ENCODE assay signal across 19 mouse cellular contexts in genomic region chr9:34901216-34901615, GRCm38 (mm10).
"Had no signal": no experiment of that assay in that cellular context is flagged by ENCODE, and none has a peak within 500 bp of the region (broad histone marks: within the 10 kb centered on the region; RNA-seq: fewer than 3 reads in every experiment).

No protein-coding gene starts in this region.

- ATAC-seq: midbrain, embryonic 16.5 days had no signal

- H3K27me3 ChIP-seq: neural tube, embryonic 13.5 days; neural tube, embryonic 15.5 days had no signal

- DNase-seq: lung, adult 18-20 months; lung, embryonic 14.5 days; lung, postnatal 10 days; lung, postnatal 4 days; midbrain, embryonic 14.5 days; retina, postnatal 1 day; right cerebral cortex, adult 18-20 months; right cerebral cortex, postnatal 25 days; right cerebral cortex, postnatal 4 days; spleen, adult 18-20 months; thymus, adult 18-20 months; thymus, postnatal 14 days; thymus, postnatal 36 days had no signal

- H3K4me1 ChIP-seq: midbrain, embryonic 10.5 days; neural tube, embryonic 13.5 days had no signal

- H3K27ac ChIP-seq: midbrain, embryonic 10.5 days; midbrain, embryonic 12.5 days; neural tube, embryonic 13.5 days; neural tube, embryonic 15.5 days had no signal

- H3K4me3 ChIP-seq: midbrain, embryonic 10.5 days; midbrain, embryonic 12.5 days; myocyte; neural tube, embryonic 13.5 days; neural tube, embryonic 15.5 days had no signal
